Mouse (Mus musculus) kidney, postnatal 25 days (tissue): ENCODE data around the gene Cdk14.

Source experiments
- DNase-seq, 2 experiments: peaks; one replicate each; pipeline ENCODE4 v3.0.0; 2021; ENCODE audit warnings: mixed read lengths in 2 of 2

Gene Cdk14

DNA sequence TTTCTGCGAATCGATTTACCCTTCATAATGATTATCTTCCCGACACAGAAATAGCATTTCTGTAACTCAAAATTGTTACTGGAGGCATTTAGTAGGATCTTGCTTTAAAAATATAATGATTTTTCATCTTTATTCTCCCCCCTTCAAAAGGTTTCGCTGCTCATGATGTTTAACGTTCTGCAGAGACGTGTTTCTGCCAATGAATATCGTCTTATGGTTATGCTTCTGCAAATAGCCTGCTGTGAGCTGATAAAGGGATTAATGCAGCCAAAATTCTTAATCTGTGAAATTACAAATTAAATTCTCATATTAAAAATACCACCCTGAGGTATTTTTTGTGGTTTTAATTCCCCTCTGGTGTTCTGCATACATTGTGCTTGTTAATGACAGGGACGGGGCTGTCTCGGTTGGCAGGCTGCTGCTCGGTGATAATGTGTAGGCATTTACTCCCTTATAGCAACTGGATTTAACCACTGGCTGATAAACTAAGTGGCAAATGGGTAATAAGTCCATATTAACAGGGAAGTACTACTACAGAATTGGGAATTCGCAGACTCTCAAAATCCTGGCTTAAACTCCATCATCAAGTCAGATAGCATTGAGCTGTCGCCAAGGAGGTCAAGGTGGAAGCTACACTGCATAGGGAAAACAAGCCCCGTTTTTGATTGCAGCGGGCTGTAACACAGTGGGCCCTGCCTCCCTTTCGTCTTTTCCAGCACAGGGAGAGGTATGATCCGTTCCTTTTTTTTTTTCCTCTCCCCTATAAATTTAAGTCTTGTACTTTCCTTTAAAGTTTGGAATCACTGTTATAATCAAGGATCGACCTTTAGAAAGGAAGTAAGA is 528.0 kb downstream of the Cdk14 start:
- DNase-seq = no peak

DNA sequence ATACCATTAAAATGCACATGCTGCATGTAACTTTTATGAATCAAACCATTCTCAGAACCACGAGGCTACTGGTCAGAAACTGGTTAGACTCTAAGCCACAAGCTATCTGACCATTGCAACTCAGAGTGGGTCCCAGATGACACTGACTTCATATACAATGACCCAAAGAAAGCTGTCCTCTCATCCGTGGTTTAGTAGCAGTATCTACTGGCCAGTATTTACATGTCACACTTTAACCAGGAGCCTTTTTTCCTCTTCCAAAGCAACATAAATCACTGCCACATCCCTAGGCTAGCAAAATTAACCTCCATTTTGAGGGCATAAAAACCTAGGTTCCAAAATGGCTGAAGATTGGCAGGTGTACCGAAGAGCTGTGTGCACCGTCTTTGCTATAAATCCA is 533.0 kb downstream of the Cdk14 start:
- DNase-seq = no peak

DNA sequence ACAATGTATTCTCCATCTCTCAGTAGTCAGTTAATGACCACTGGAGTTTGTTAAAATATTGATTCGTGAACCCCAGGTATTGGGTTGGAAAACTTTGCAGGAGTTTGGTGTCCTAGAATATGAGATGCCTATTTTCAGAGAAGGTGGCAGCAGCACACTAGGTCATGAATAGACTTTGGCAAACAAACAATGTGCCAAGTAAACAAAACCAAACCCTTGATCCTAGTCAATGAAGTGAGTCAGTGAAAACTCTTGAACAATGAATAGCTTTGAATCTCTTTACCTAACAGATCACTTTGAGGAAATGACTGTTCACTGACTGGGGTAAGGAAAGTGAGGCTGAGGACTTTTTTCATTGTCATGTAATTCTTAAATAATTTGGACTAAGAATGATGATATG is 537.3 kb downstream of the Cdk14 start:
- no peak for DNase-seq

DNA sequence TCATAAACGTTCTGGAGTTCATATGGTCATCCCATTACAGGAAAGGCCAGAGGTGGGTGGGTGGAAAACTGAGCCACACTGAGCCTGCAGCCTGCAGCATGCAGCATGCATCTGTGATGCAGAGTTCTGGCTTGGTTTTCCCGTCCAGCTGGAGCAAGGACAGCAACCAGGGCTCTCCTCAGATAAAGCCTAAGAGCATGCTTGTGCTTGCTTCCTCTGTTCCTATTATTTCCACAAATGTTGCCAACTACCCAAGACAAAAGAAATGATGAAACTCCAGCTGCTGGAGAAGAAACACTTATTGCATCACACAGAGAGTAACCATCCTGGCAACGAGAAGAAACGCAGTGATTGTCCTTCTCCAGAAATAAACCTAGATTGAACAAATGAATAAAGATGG is 539.8 kb downstream of the Cdk14 start:
- DNase-seq = no peak

DNA sequence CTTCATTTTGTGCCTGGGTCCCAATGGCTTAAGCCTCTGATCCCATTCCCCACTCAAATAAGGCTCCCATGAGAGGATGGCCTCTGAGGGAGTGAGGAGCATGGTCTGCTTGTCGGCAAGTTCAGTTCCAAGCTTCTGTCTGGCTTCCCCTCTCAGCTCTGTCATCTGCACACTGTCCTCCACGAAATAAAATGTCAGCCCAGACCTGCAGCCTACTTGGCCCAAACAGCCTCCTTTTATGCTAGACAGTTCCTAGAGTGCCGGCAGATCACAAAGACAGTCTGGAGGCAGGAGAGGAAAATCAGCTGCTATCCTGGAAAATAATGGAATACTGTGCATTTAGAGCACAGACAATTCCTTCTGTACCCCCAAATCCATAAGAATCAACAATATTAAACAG is 541.2 kb downstream of the Cdk14 start:
- DNase-seq = no peak

DNA sequence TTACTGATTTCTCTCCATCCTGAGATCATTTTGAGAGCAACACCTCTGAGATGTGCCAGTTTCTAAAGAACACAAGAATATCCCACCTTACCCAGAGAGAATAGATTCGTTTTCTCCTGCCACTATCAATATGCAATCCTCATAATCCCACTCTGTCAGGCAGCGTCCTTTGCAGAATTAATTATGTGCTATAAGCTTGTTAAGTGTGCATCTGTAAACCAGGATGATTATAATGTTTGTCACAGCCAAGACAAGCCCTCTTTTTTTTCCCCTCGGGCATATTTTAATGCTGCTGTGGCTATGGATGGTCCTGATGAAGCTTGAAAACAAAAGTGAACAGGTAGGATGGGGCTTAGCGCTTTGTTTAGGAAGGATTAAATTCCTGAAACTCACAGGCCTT is 542.5 kb downstream of the Cdk14 start:
- no peak for DNase-seq

DNA sequence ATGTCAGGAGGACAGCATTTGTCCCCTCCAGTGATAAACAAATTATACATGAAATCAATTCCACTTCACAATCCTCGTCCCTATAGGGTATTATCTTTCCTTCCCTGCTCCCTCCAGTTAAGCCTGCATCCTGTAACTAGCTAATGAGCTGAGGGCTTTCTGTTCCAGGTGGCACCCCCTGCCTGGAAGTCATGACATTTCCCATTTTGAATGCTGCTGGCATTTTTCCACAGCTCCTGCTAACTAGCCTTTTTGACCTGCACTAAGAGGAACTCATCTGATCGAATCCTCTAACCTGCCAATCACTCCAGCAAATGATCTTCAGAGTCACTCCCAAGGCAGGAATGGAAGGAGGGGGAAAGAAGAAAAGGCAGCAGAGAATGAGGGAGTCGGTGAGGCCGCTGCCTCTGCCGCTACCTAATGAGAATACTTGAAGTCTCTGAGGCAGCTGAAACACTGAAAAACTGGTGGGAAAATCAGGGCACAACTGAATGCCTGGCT is 542.9 kb downstream of the Cdk14 start:
- no peak for DNase-seq

DNA sequence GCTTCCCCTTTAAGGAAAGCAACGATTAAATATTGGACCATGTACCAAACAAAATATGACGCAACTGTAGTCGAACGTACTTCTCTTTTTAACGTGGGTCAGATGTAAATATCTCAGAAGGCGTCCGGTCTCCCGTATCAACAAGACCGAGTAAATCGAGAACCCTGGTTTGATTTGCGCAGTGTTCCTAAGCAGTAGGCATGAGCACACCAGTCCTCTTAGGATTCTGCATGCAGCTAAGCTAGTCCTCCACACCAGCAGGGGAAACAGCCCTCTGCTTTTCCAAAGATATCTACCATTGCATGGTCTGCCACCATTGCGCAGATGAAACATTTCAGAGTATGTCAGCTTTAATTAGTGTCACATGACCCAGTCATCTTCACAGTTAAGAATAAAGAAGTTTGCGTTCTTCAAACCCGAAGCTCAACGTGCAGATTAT is 543.4 kb downstream of the Cdk14 start:
- DNase-seq = no peak

DNA sequence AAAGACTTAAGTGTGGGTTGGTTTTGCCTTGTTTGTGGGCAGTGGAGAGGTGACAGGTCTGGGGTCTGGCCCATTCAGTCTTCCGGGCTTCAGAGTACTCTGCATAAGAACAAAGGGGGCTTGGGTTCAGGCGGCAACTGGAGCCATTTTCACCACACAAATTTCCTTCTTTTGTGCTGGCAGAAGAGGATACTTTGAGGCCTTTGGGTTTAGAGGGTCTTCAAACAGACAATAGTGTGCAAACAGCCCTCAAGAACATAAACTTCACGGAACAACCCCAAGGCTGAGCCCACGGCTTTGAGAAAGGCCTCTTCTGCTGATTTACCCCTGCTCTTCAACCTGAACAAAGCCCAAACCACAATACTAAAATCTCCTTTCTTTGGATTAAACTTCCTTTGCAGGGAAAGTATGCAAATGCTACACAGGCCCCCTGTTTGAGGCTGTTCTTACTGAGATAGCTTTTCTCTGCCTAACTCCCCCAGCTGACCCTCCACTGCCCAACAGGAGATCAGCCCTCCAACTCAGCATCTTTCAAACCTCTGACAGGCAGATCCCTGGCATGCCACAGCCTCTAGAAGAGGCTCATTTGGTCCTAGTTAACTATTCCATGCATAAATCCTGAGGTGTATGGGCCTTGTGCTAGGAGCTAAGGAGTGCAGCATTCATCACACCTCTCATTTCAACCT is 549.9 kb downstream of the Cdk14 start:
- DNase-seq = no peak

DNA sequence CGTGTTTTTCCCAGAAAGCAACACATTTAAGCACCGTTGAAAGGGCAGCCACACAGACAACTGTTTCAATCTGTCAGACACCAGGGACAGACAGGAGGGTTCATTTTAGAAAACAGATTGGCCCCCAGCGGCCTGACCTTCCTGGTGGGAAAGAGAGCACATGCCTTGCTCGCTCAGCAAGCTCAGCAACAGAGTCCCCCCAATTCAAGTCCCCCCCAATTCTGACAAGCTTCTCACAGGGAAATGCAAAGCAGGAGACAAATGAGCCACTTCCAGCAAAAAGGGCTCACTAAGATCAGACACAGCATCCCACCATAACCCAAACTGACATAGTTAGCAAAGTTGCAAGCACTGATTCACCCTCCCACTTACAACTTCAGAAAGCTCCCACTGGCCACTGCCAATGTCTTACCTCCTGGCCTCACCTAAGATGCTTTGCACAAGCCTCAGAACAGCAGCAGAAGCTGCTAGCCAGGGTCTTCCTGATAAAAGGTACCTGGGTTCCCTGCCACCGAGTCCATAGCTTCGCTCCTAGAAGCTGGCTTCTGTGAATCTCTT is 551.5 kb downstream of the Cdk14 start:
- DNase-seq = no peak

DNA sequence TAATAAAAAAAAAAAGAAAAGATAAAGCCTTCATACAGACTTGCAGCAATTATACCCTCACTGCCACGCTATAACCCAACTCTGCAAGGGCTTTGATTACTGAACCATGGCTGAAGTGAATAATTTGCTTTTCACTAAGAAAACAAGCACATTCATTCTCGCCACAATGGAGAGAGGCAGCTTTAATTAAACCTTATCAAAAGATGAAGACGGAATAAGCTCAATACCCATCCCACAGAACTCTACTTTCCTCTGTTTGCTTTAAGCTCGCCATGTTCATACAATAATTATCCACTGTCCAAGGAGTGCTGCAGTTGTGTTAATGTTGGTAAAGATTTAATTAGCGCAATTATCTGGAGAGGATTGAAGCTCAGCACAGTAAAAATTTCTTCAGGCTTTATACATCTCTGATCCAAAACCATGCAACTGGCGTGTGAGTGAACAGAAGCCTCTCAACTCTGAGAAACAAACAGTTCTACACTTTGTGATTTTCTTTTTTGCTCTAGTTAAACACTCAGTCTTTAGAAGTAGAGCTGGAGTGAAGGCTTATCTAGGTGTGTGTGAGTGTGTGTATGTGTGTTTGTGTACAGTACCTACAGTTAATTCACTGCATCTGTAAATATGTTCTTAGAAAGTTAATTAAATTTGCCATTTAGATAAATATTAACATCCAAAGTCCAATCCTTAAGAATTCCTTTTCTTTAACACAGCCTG is 552.1 kb downstream of the Cdk14 start:
- DNase-seq = no peak

DNA sequence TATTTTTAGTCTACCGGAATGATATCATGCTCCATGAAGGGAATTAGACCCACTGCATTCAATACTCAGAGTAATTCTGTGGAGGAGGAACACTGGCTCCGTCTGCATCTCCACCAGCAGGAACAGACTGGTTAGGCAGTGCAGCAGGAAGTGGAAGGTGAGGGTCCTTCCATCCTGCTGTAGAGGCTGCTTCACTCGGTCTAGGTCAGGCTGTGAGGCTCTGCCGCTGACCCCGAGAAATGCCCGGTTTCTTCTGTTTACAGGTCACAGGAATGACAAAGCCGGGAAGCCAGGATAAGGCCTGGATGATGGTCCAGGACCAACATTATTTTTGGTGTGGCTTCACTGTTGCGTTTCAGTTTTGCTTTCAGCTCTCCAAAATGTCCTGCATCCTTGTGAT is 553.2 kb downstream of the Cdk14 start:
- DNase-seq = no peak

DNA sequence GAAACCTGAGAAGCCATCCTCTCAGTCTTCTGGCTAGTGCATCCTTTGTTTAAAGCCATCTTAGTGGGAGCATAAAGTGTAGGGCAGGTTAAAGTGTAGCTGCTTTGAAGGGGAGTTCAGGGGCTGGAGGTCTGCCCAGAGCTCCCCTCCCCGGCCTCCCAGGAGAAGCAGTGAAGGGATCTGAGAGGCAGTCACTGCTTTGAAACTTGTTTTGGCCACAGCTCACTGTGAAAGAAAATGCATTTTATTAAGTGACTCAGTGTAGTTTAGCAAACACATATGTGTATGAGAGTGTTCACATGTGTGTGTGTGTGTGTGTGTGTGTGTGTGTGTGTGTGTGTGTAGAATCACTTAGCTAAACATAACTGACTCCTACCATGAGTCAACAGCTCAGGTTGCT is 554.0 kb downstream of the Cdk14 start:
- DNase-seq = no peak

DNA sequence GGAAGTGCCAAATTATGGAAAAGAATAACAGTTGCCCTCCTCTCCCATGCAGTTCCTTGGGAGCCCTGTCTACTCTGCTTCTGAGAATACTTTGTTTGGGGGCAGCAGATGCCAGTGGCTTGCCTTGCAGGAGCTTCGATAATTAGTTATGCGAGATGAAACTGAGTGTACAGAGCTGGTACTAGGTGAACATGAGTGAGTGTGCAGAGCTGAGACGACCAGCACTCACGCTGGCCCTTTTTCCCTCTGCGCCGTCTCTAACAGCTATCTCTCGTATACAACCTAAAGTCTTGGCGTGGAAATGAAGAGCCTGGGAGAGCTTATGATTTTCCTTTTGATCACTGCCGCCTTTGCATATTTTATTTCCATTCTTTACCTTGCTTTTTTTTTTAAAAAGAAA is 558.5 kb downstream of the Cdk14 start:
- DNase-seq = no peak

DNA sequence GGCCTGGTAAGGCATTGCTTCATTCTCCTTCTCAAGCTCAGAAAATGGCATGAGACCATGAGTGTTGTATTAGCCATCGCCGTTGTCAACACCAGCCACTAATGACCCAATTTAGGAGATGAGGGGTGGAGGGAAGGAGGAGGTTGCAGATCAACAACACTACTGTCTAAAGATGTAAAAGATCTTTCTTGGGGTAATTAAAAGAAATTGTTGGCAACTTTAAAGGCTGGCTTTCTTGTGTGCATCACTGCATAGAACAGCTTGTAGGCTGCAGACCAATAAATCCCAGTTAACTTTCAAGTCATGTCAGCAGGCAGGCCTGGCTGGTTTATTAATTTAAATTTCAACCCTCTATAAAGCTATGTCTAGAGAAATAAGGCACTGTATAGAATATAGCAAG is 559.0 kb downstream of the Cdk14 start:
- no peak for DNase-seq

DNA sequence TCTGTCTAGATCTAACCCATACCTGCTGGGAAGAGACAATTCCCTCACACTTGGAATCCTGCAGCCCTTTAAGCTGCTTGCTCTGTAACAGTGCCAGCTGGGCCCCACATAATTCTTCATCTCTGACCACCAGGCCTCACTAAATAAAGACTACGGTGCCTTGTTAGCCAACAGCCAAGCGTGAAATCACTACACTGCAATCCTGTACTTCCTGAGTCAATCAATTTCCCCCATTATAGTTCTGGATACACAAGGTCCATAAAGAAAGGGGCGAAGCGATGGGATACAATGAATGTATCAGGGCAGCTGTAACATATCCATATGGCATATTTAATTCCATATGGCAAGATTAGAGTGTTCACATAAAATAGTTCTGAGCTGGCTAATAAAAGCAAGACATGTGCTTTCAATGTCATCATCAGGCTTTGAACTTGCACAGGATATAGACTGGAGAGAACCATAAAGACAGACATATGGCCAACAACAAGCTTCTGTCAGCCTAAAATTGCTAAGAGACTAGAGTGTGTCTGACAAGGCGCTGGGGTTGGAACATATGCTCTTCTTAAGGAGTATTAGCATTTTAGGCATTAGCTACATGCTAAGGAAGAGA is 562.0 kb downstream of the Cdk14 start:
- DNase-seq = no peak

DNA sequence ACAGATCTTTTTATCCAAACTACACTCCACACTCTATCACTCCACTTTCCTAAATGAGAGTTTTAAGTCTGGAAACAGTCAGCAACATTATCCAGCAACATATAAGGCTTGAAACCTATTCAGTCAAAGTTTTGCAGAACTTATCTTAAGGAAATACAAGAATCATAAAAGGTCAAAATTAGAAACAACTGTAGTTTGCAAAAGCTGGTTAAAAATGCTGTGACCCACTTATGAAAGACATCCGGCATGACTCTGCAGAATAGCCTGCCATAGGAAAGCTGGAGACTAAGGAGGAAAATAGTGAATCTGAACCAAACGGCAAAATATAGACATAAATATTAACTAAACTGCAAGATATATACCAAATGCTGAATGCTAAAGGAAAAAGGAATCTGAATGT is 566.6 kb downstream of the Cdk14 start:
- no peak for DNase-seq

DNA sequence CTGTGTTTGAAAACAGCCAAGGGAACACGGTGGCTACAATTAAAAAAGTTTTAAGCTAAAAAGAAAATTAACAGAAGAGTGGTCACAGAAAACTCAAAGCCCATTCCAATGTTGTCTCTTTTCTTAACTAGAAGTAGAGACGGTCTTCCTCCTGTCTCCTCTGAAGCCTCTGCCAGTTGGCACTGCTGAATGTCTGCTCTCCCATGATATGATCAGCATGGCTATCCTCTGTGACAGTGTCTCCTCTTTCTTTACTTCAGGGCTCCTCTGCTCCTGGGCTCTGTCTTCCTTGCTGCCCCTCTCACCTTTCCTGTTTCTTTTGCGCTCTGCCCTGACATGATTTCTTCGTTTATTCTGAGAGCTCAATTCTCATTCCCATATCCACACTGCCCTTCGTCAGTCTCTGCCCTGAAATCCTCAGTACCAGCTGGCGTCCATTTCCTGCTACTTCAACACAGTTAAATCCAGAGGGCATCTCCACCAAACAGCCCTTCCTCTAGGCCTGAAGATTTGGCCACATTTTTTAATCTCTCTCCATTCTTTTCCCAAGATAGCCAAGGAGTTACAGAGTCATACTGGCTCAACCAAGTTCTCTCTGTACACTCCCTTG is 567.3 kb downstream of the Cdk14 start:
- DNase-seq = no peak

DNA sequence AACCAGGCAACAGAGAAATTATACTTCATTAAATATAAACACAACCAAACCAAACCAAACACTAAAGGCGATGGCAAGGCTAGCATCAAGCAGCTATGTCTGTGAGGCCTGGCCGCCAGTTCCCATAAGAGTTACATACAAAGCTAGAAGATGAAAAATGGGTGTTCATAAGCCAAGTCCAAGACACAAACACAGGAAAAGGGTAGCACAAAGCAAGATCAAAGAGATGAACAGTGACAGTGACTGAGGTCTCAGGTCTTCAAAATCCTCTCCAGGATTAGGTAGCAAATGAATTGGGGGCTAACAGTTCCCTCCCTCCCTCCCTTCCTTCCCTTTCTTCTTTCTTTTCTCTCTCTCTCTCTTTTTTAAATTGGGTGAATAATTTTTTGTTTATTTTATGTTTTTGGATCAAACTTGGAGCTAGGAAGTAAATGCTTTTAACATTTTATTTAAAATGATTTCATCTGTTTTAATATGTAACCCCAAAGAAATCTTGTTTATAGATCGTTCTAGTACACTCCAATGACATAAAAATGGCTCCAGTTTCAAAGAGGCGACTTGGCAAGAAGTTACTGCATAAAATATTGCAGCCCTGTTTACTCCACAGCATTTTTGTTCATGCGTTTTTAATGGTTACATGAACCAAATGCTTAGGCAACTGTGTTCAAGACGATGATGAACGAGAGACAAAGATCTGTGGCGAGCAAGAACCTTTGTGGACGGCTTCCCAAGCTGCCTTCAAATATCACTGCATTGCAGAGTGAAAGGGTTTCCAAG is 568.0 kb downstream of the Cdk14 start:
- DNase-seq = no peak

DNA sequence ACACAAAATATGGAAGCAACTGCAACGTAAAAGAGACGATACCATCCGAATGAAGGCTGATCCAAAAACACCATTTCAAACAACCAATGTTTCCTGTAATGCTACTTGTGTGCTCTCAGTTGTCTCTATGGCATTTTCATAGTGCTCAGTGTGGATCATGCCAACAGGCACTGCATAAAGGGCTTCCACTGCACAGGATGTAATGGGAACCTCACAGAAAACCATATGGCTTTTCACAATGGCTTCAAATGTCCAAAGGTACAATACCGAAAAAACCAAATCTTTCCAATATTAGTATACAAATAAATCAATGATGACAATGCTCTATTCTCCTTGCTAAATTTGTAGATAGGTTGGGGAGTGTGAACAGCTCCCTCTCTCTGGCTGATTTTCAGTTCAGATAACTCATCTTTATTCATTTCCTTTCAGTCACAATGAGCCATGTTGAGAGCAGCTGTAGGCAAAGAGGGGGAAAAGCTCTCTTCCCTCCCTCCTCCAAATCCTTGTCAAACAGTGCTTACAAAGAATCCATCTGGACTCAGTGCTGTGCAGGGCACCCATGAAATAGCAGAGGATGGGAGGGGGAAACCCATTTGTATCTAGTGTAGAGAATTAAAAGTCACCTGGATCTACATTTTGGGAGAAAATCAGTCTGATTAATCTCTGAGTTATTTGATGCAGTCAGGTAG is 568.7 kb downstream of the Cdk14 start:
- DNase-seq = no peak
